Mouse (Mus musculus) lung, postnatal 14 days (tissue): ENCODE data around the gene Kctd21.
A peak's percentile ranks its signal among the peaks of the same experiment; 100 is the strongest.

ENCODE experiments used
- DNase-seq: peaks from one replicate; pipeline ENCODE4 v3.0.0; 2021

The Kctd21 gene

DNA sequence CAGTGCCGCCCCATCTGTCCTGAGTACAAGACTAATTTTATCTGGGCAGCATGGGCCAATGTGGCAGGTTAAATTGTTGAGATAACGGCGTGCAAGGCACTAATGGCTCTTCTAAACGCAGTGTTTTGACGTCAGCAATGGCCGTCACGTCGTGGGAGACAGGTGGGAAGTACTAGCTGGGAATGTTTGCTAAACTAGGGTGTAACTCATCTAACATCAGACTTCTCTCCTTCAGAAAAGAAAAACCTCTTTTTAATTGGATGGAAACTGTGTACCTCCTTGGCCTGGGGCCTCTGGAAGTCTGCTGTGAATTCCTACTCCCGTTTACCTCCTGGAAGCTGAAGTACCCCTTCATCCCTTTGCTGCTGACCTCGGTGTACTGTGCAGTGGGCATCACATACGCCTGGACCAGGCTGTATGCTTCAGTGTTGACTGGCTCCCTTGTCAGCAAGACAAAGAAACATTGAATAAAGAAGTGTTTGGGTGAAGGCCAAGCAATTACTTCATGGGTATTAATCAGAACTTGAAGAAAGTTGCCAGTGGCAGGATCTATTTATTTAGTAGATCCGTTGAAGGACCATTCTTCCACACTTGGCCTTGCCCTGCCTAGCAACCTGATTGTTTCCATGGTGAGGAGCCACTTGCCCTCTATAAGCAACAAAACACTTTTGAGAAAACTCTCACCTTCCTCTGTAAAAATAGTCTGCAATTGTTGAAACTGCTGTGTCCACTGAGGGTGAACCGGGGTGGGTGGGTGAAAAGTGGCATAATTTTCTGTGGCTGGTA, 59.4 kb downstream of the Kctd21 start:
- DNase-seq: peak; percentile 62

DNA sequence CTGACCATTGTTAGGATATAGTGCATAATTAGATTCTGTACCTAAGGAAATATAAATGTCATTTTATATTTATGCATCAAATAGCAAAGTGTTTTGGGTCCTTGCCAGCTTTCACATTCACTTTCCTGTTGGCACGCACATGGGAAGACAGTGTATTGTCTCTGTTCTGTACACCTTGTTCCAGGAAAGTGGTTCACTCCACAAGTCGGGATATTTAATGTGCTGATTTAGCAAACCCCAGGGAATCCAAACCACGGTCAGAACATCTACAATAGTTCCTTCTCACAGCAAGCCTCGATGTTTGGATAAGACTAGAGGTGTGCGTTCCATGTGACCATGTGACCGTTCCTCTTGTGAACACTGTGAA, 59.9 kb downstream of the Kctd21 start:
- peak; percentile 54 for DNase-seq

DNA sequence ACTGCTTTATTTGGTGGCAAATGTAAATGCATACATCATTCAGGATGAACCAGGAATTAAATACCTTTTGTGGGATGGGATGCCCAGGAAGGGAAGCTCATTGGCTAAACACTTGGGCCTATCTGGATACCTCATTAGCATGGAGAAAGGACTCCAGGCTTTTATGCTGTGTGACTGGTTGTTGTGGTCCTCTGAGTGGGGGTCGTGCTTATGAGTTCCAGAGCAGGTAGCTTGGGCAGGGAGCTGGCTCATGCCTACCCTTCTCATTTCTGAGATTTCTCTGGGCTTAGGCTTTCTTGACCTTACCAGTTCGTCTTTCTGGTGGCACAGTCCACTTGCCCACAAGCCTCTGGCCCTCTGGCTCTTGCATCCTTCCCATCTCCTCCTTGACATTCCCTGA, 62.2 kb downstream of the Kctd21 start:
- DNase-seq: no peak

DNA sequence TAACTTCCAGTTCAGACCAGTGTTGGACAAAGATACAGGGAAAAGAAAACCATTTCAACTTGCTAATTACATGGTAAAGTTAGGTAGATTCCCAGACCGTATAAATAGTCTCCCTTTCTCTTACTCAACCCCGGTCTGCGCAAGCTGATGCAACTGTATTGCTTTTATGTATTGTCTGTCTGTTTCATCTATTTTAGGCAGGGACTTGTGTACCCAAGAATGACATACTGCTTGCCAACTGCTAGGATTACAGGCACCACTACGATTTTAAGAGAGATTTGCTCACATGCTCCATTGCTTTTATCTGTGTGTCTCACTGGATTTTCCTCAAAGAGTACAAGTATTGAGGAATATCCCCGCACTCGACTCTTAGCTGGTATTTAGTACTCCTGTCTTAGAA, 66.8 kb downstream of the Kctd21 start:
- no peak for DNase-seq
